Mouse (Mus musculus) erythroid progenitor cell, adult 5-6 weeks (primary cell): ENCODE results near the gene Zfp654. TPM values are rescaled to one million over a fixed set of nuclear protein-coding genes. Genes with fewer than 3 reads are reported as not detected.

Experiments used
- ATAC-seq: replicated peaks from 2 replicates; pipeline ENCODE4 v1.8.0; 2016; ENCODE audit warnings: moderate number of reproducible peaks, mild to moderate bottlenecking, moderate TSS enrichment, inconsistent platforms; ENCODE audit not compliant: poor library complexity, low FRiP score, severe bottlenecking
- total RNA-seq, 2 experiments: library from RNA; stranded (forward) in 1 of 2; stranded (reverse) in 1 of 2; fragments of 150-400 nt in 1 of 2; fragments of 186-747, 209-891 nt in 1 of 2; gene quantifications; 2 replicates each; pipeline versions ENCODE4 v1.2.3 to v1.2.4; 2015 to 2017; ENCODE audit warnings: low replicate concordance in 2 of 2

Gene Zfp654
- total RNA-seq, 2 experiments from 2014 or later: 13.2 to 15.1 TPM

GRCm38 (mm10) chr16:64775516-64775915 is 75.9 kb downstream of the Zfp654 start:
- no peak for ATAC-seq

- no peak for ATAC-seq
Observed at GRCm38 (mm10) chr16:64771431-64771818, 80.0 kb downstream of the Zfp654 start.

- ATAC-seq: peak; percentile 91
Observed at GRCm38 (mm10) chr16:64770521-64771430, 80.7 kb downstream of the Zfp654 start, which contains the start of gene 4930453N24Rik. Gene 4930453N24Rik, minus strand, starts transcription at chr16:64771161.

- ATAC-seq: no peak
Observed at GRCm38 (mm10) chr16:64766696-64767300, 84.7 kb downstream of the Zfp654 start.

GRCm38 (mm10) chr16:64759245-64759626 is 92.2 kb downstream of the Zfp654 start:
- no peak for ATAC-seq

GRCm38 (mm10) chr16:64758561-64759244 is 92.7 kb downstream of the Zfp654 start:
- no peak for ATAC-seq

- ATAC-seq: no peak
Observed at GRCm38 (mm10) chr16:64757666-64758400, 93.6 kb downstream of the Zfp654 start.

GRCm38 (mm10) chr16:64756321-64756720 is 95.1 kb downstream of the Zfp654 start:
- ATAC-seq: no peak

GRCm38 (mm10) chr16:64754743-64755139 is 96.7 kb downstream of the Zfp654 start:
- ATAC-seq: no peak

GRCm38 (mm10) chr16:64753990-64754742 is 97.3 kb downstream of the Zfp654 start:
- no peak for ATAC-seq

GRCm38 (mm10) chr16:64748237-64748636 is 103.2 kb downstream of the Zfp654 start:
- ATAC-seq: peak; percentile 70

- no peak for ATAC-seq
Observed at GRCm38 (mm10) chr16:64745089-64745488, 106.4 kb downstream of the Zfp654 start.

- ATAC-seq: no peak
Observed at GRCm38 (mm10) chr16:64737289-64737688, 114.2 kb downstream of the Zfp654 start.

Other genes starting within 250 kb of the Zfp654 start
- not detected in 2 replicates for gene Csnka2ip, start 249.2 kb downstream of the Zfp654 start, total RNA-seq (2015; ENCODE audit: low replicate concordance)
- not detected in 2 replicates for gene Csnka2ip, start 249.2 kb downstream of the Zfp654 start, total RNA-seq (2017; ENCODE audit: low replicate concordance)
- 14.1 and 28.5 TPM in 2 replicates for gene 4930453N24Rik, start 80.5 kb downstream of the Zfp654 start, total RNA-seq (2015; ENCODE audit: low replicate concordance)
- 17.5 and 21.8 TPM in 2 replicates for gene 4930453N24Rik, start 80.5 kb downstream of the Zfp654 start, total RNA-seq (2017; ENCODE audit: low replicate concordance)
- 51.5 and 76.7 TPM in 2 replicates for gene Cggbp1, start 344 bp upstream of the Zfp654 start, total RNA-seq (2015; ENCODE audit: low replicate concordance)
- gene Cggbp1, start 344 bp upstream of the Zfp654 start, total RNA-seq (2017; ENCODE audit: low replicate concordance): 54.6 and 57.1 TPM in 2 replicates